Mouse (Mus musculus): ENCODE data around the gene Gpr15. TPM values are rescaled to one million over a fixed set of nuclear protein-coding genes. Genes with fewer than 3 reads are reported as not detected.

Gpr15 gene
- polyA plus RNA-seq (2015; fragmentation: Illumina TruSeq; extraction: RNeasy Lipid Tissue Mini Kit (QIAGEN cat#74804); ENCODE audit: low read depth, low replicate concordance), result not detected

DNA sequence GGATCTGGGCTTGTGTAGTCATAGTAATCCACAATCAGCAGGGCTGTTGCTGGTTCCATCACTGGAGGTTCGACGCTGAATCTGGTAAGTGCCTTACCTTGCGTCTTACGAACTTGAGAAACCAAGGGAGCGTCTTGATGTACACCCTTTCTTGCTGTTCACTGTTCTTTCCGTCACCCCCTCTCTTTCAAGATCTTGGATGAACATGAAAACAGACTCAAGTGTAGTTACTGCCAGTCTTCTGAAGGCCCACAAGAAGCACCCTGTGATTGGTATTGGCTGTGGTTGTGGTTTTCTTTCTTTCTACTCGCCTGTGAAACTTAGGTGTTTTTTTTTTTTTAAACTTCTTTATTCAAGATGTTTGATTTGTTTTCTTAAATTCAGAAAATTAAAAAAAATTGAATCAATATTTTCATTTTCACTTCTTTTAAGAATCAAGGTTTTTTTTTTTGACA, at the start of gene Gpr15:
Gene Gpr15 (minus strand): TSS at position 405 of the 455 bp plus-strand sequence.

DNA sequence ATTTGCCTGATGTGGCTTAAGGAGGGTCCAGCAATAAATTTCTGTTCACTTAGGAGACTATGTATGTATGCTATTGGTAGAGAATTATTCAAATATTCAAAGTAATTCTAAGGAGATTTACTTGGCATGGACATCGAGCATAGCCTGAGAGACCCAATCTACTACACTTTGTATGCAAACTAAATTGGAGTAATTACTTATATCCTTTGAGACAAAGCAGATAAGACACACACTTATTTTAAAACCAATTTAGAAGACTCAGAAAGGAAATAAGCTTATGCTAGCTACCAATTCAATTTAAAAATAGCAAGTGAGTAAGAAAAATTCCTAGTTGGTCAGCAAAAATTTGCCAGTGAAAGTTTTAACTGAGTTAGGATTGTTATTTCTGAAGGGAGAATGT, 44.2 kb upstream of the Gpr15 start, which contains the start of gene Olfr172:
Gene Olfr172 (minus strand): TSS at position 101 of the 400 bp plus-strand sequence.

DNA sequence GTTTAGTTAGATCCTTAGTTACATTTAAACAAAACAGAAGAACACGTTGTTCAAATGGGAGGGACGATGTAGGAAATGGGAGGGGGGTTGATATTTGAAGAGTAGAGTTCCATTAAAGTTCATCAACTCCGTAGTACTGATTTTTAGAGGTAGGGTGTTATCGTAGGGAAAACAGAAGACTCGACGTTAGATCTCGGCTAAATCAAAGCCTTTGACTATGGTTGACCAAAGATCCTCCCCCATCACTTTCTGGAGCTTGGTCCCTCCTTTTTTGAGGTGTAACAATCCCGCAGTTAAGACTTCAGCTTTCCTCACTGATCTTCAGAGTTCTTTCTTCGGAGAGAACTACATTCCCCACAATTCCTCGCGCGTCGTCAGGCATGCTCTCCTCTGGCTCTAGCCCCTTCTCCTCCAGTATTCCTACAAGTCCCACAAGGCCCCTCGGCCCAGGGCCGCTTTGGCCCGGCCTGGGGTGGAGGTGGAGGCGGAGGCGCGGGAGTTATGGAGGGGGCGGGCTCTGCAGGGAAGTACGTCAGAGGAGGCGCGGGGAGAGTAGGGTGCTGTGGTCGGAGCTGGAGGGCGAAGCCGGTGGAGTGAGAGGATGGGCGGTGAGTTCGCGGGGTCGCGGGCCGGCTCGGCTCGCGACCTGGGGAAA, 8.7 kb upstream of the Gpr15 start, which contains the start of gene Cldnd1:
Gene Cldnd1 (plus strand): TSS at position 434 of the 655 bp plus-strand sequence.

DNA sequence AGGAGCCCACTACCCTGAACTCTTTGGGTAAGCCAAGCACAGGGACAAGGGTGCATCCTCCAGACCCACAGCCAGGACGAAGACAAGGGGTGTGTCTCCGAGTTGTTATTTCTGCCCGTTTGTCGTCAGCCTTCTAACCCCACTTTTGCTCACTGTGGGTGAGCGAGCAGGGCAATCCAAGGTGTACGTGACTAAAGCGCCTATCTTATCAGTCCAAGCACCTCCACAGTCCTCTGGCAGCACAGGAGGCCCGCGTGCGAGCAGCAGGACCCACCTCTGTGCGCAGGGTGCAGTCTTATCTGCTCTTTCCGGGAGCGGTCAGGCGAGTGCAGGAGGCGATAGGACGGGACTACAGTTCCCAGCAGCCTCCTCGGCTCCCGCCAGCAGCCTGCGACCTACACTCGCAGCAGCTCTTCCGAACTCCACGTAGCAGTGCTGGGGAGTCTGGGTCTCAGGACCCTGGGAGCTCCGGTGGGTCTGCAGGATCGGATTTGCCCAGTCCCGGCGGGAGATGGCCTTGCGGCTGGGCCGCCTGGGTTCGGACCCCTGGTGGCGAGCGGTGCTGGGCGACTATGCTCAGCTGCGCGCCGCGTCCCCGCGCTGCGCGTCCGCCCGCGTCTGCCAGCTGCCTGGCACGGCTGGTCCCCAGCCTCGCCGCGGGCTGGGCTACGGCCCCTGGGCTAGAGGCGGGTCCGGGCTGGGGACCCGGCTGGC, 48.8 kb downstream of the Gpr15 start, which contains the start of gene Cpox:
Gene Cpox (plus strand): TSS at position 376 of the 714 bp plus-strand sequence.

Other genes starting within 250 kb of the Gpr15 start
- 23.2 TPM for gene St3gal6, start 194.8 kb downstream of the Gpr15 start, polyA plus RNA-seq (2015; fragmentation: Illumina TruSeq; extraction: RNeasy Lipid Tissue Mini Kit (QIAGEN cat#74804); ENCODE audit: low read depth, low replicate concordance)
- gene Gm813, start 102.1 kb downstream of the Gpr15 start, polyA plus RNA-seq (2015; fragmentation: Illumina TruSeq; extraction: RNeasy Lipid Tissue Mini Kit (QIAGEN cat#74804); ENCODE audit: low read depth, low replicate concordance), result not detected
- not detected for gene E330017A01Rik, start 80.3 kb downstream of the Gpr15 start, polyA plus RNA-seq (2015; fragmentation: Illumina TruSeq; extraction: RNeasy Lipid Tissue Mini Kit (QIAGEN cat#74804); ENCODE audit: low read depth, low replicate concordance)
- gene Cpox, start 48.8 kb downstream of the Gpr15 start, polyA plus RNA-seq (2015; fragmentation: Illumina TruSeq; extraction: RNeasy Lipid Tissue Mini Kit (QIAGEN cat#74804); ENCODE audit: low read depth, low replicate concordance), result 41.8 TPM
- gene Cldnd1, start 8.8 kb upstream of the Gpr15 start, polyA plus RNA-seq (2015; fragmentation: Illumina TruSeq; extraction: RNeasy Lipid Tissue Mini Kit (QIAGEN cat#74804); ENCODE audit: low read depth, low replicate concordance), result 115 TPM
- gene Olfr172, start 44.1 kb upstream of the Gpr15 start, polyA plus RNA-seq (2015; fragmentation: Illumina TruSeq; extraction: RNeasy Lipid Tissue Mini Kit (QIAGEN cat#74804); ENCODE audit: low read depth, low replicate concordance), result not detected
- gene Olfr173, start 81.2 kb upstream of the Gpr15 start, polyA plus RNA-seq (2015; fragmentation: Illumina TruSeq; extraction: RNeasy Lipid Tissue Mini Kit (QIAGEN cat#74804); ENCODE audit: low read depth, low replicate concordance), result not detected
- not detected for gene Olfr175-ps1, start 107.7 kb upstream of the Gpr15 start, polyA plus RNA-seq (2015; fragmentation: Illumina TruSeq; extraction: RNeasy Lipid Tissue Mini Kit (QIAGEN cat#74804); ENCODE audit: low read depth, low replicate concordance)
- gene Olfr177, start 155.7 kb upstream of the Gpr15 start, polyA plus RNA-seq (2015; fragmentation: Illumina TruSeq; extraction: RNeasy Lipid Tissue Mini Kit (QIAGEN cat#74804); ENCODE audit: low read depth, low replicate concordance), result not detected
- not detected for gene Olfr178, start 173.0 kb upstream of the Gpr15 start, polyA plus RNA-seq (2015; fragmentation: Illumina TruSeq; extraction: RNeasy Lipid Tissue Mini Kit (QIAGEN cat#74804); ENCODE audit: low read depth, low replicate concordance)
- gene Olfr181, start 209.7 kb upstream of the Gpr15 start, polyA plus RNA-seq (2015; fragmentation: Illumina TruSeq; extraction: RNeasy Lipid Tissue Mini Kit (QIAGEN cat#74804); ENCODE audit: low read depth, low replicate concordance), result not detected
- not detected for gene Olfr180, start 210.3 kb upstream of the Gpr15 start, polyA plus RNA-seq (2015; fragmentation: Illumina TruSeq; extraction: RNeasy Lipid Tissue Mini Kit (QIAGEN cat#74804); ENCODE audit: low read depth, low replicate concordance)

All from brain, adult 10 weeks (tissue).